ENCODE assay signal across 8 mouse cellular contexts in genomic region chr6:83914183-83914719, GRCm38 (mm10). TPM values are rescaled to one million over a fixed set of nuclear protein-coding genes. Genes with fewer than 3 reads are reported as not detected.
DNase-seq lines count a peak whose midpoint lies in the region; ATAC-seq lines count a peak whose summit lies in the region.

No protein-coding gene starts in this region.

- peak overlapping the region; percentile 99 for H3K27ac ChIP-seq in hindbrain, embryonic 15.5 days (replicated peaks)

- H3K9me3 ChIP-seq in hindbrain, embryonic 15.5 days = no peaks in the 10 kb centered on the region

- peaks cover 3% of the 10 kb centered on the region for H3K4me1 ChIP-seq in hindbrain, embryonic 15.5 days (replicated peaks)

- WGBS in hindbrain, embryonic 15.5 days = under 1% methylated on average over 50 of the region's 50 CpGs

- peak overlapping the region; percentile 98 for H3K9ac ChIP-seq in hindbrain, embryonic 15.5 days

- ATAC-seq in hindbrain, embryonic 15.5 days (ENCODE audit: low FRiP score, low read depth) = peak; percentile 96

- no peaks in the 10 kb centered on the region for H3K36me3 ChIP-seq in hindbrain, embryonic 15.5 days

- no peaks in the 10 kb centered on the region for H3K27me3 ChIP-seq in hindbrain, embryonic 15.5 days

- H3K4me2 ChIP-seq in hindbrain, embryonic 15.5 days = peak overlapping the region; percentile 53

- DNase-seq in T-cell, adult 2 months (ENCODE audit: low spot score) = peak; percentile 97
- peak; percentile 100 for DNase-seq in cerebellum, postnatal 36 days
- DNase-seq in frontal cortex, postnatal 36 days (ENCODE audit: low spot score in 2 of 2) = peak; percentile 99
- peak; percentile 96 for DNase-seq in left cerebral cortex, adult 11 months (ENCODE audit: low spot score)
- peak; percentile 96 to 99 for DNase-seq in lung, postnatal 4 days
- peak; percentile 98 for DNase-seq in retina, postnatal 7 days (ENCODE audit: low read depth, low spot score)
- DNase-seq in urinary bladder, adult 2 months (ENCODE audit: low spot score) = peak; percentile 98

- H3K4me3 ChIP-seq in hindbrain, embryonic 15.5 days = peak overlapping the region; percentile 80

RNA-seq across cellular contexts. Expression of gene Zfp638, which starts 47.3 kb away (rescaled TPM):
- 65.4 and 74.5 TPM in 2 replicates for polyA plus RNA-seq in hindbrain, embryonic 15.5 days (2015; fragmentation: Nextera tagmentation; extraction: Ambion mirVana)
- polyA plus RNA-seq in urinary bladder, adult 2 months (2012; rRNA removed) = 37.0 and 38.6 TPM in 2 replicates

Comparison
In these comparisons a context has a peak if more than half of its experiments do, and no peak if none do; other contexts are left out.
1. Peak in every context shown above with its lines: DNase-seq, ATAC-seq, H3K4me3 ChIP-seq and H3K27ac ChIP-seq.